Mouse (Mus musculus) lung, embryonic 14.5 days (tissue): ENCODE measurements around the gene Qtrt2. TPM values are rescaled to one million over a fixed set of nuclear protein-coding genes. Genes with fewer than 3 reads are reported as not detected.

ENCODE experiments used
- ATAC-seq: fragments of 200-750 bp; cut with Nextera tagmentation; 2 replicates; pipeline ENCODE4 v1.8.0; 2017; ENCODE audit warnings: mild to moderate bottlenecking, moderate TSS enrichment, moderate library complexity; ENCODE audit not compliant: insufficient read depth
- DNase-seq: peaks from one replicate; pipeline ENCODE4 v3.0.0-alpha.2; 2015
- H3K27ac ChIP-seq: fragments of 300-500 bp; sonication (generic); 2 replicates; pipeline ENCODE4 v1.5.1; 2014; ENCODE audit warnings: low read depth, mild to moderate bottlenecking, moderate library complexity
- H3K27me3 ChIP-seq: fragments of 300-500 bp; sonication (generic); 2 replicates; pipeline ENCODE4 v1.6.1; 2014; ENCODE audit warnings: low read length, control low read depth; ENCODE audit not compliant: insufficient read depth
- H3K36me3 ChIP-seq: fragments of 300-500 bp; sonication (generic); 2 replicates; pipeline ENCODE4 v1.6.1; 2014; ENCODE audit warnings: control low read depth; ENCODE audit not compliant: insufficient read depth
- H3K4me1 ChIP-seq: fragments of 300-500 bp; sonication (generic); 2 replicates; pipeline ENCODE4 v1.6.1; 2014; ENCODE audit warnings: antibody characterized with exemption, control low read depth; ENCODE audit not compliant: insufficient read depth
- H3K4me2 ChIP-seq: fragments of 300-500 bp; sonication (generic); 2 replicates; pipeline ENCODE4 v1.6.1; 2014; ENCODE audit warnings: mild to moderate bottlenecking
- H3K4me3 ChIP-seq: fragments of 300-500 bp; sonication (generic); 2 replicates; pipeline ENCODE4 v1.5.1; 2014; ENCODE audit warnings: low read depth, low read length
- H3K9ac ChIP-seq: fragments of 300-500 bp; sonication (generic); 2 replicates; pipeline ENCODE4 v1.6.1; 2014
- H3K9me3 ChIP-seq: fragments of 300-500 bp; sonication (generic); 2 replicates; pipeline ENCODE4 v1.6.1; 2016; ENCODE audit warnings: low read depth, low read length, control low read depth
- CTCF ChIP-seq: IDR thresholded peaks from 2 replicates; pipeline ENCODE4 v1.5.1; 2016; ENCODE audit warnings: antibody characterized with exemption, low read depth
- WGBS: fragments of 180-500 bp; shearing (Covaris S2); extraction: QIAGEN DNeasy Blood & Tissue Kit; methylation state at CpG from one replicate; pipeline ENCODE4 v1.1.7; 2014; 5-methylcytosine and 5-hydroxymethylcytosine counted together
- polyA plus RNA-seq: library from polyadenylated mRNA; unstranded; fragments of >200 nt; fragmentation: Nextera tagmentation; extraction: Ambion mirVana; gene quantifications from 2 replicates; pipeline ENCODE4 v1.2.1, GENCODE M21; 2014

The Qtrt2 gene
- polyA plus RNA-seq, 1 experiment from 2014 or later: 43.0 TPM

- no peak for TF ChIP-seq CTCF
- Histone ChIP-seq H3K4me3 (no peak overlapping the region), H3K27ac (no peak overlapping the region), H3K36me3 (no peaks in the 10 kb centered on the region), H3K27me3 (no peaks in the 10 kb centered on the region), H3K4me1 (no peaks in the 10 kb centered on the region), H3K9ac (no peak overlapping the region), H3K4me2 (no peak overlapping the region), H3K9me3 (no peaks in the 10 kb centered on the region)
- WGBS: 90% methylated on average over 2 of the region's 2 CpGs
- ATAC-seq (no peak), DNase-seq (no peak)
Observed at GRCm38 (mm10) chr16:43831957-43832356, 94.7 kb downstream of the Qtrt2 start.

- Histone ChIP-seq H3K27ac (no peak overlapping the region), H3K4me2 (no peak overlapping the region), H3K36me3 (no peaks in the 10 kb centered on the region), H3K4me3 (no peak overlapping the region), H3K9ac (no peak overlapping the region), H3K4me1 (no peaks in the 10 kb centered on the region), H3K9me3 (no peaks in the 10 kb centered on the region), H3K27me3 (no peaks in the 10 kb centered on the region)
- DNase-seq (no peak), ATAC-seq (no peak)
- 77% methylated on average over 3 of the region's 3 CpGs for WGBS
- TF ChIP-seq CTCF: no peak
Observed at GRCm38 (mm10) chr16:43827492-43827891, 99.1 kb downstream of the Qtrt2 start.

GRCm38 (mm10) chr16:43818404-43818803 is 108.2 kb downstream of the Qtrt2 start:
- no peak overlapping the region for H3K4me2 ChIP-seq
- H3K4me3 ChIP-seq: no peak overlapping the region
- no peaks in the 10 kb centered on the region for H3K36me3 ChIP-seq
- WGBS: 88% methylated on average over 6 of the region's 6 CpGs
- H3K9ac ChIP-seq: no peak overlapping the region
- DNase-seq: no peak
- H3K9me3 ChIP-seq: no peaks in the 10 kb centered on the region
- H3K27me3 ChIP-seq: no peaks in the 10 kb centered on the region
- no peaks in the 10 kb centered on the region for H3K4me1 ChIP-seq
- no peak overlapping the region for H3K27ac ChIP-seq
- no peak for ATAC-seq
- no peak for TF ChIP-seq CTCF

- H3K27me3 ChIP-seq: no peaks in the 10 kb centered on the region
- H3K4me2 ChIP-seq: no peak overlapping the region
- TF ChIP-seq CTCF: no peak
- DNase-seq (no peak), ATAC-seq (no peak)
- H3K4me3 ChIP-seq: no peak overlapping the region
- no peaks in the 10 kb centered on the region for H3K36me3 ChIP-seq
- H3K9ac ChIP-seq: no peak overlapping the region
- no peaks in the 10 kb centered on the region for H3K4me1 ChIP-seq
- no peaks in the 10 kb centered on the region for H3K9me3 ChIP-seq
- 66% methylated on average over 5 of the region's 5 CpGs for WGBS
- H3K27ac ChIP-seq: no peak overlapping the region
Observed at GRCm38 (mm10) chr16:43816321-43816720, 110.3 kb downstream of the Qtrt2 start.

GRCm38 (mm10) chr16:43814644-43815043 is 112.0 kb downstream of the Qtrt2 start:
- no peak for TF ChIP-seq CTCF
- no peak overlapping the region for H3K4me3 ChIP-seq
- H3K36me3 ChIP-seq: no peaks in the 10 kb centered on the region
- no peaks in the 10 kb centered on the region for H3K9me3 ChIP-seq
- no peaks in the 10 kb centered on the region for H3K27me3 ChIP-seq
- 53% methylated on average over 4 of the region's 4 CpGs for WGBS
- H3K4me1 ChIP-seq: no peaks in the 10 kb centered on the region
- DNase-seq (no peak), ATAC-seq (no peak)
- H3K9ac ChIP-seq: no peak overlapping the region
- H3K27ac ChIP-seq: no peak overlapping the region
- H3K4me2 ChIP-seq: no peak overlapping the region

Other genes starting within 250 kb of the Qtrt2 start
- not detected in 2 replicates for gene Drd3, start 172.8 kb downstream of the Qtrt2 start, polyA plus RNA-seq
- gene Ccdc191, start 37.0 kb downstream of the Qtrt2 start, polyA plus RNA-seq: 7.6 and 10.5 TPM in 2 replicates
- gene Zdhhc23, start 53.0 kb upstream of the Qtrt2 start, polyA plus RNA-seq: 2.1 TPM in 2 replicates
- 5.6 and 6.6 TPM in 2 replicates for gene Gramd1c, start 136.5 kb upstream of the Qtrt2 start, polyA plus RNA-seq
- 56.4 and 59.6 TPM in 2 replicates for gene Atp6v1a, start 212.9 kb upstream of the Qtrt2 start, polyA plus RNA-seq
- 79.0 and 82.6 TPM in 2 replicates for gene Naa50, start 213.0 kb upstream of the Qtrt2 start, polyA plus RNA-seq
- gene Usf3, start 246.4 kb upstream of the Qtrt2 start, polyA plus RNA-seq: 5.0 and 5.1 TPM in 2 replicates